Mouse (Mus musculus) adrenal gland, postnatal 14 days (tissue): ENCODE results near the gene Lrch3. TPM values are rescaled to one million over a fixed set of nuclear protein-coding genes. Genes with fewer than 3 reads are reported as not detected.
A peak's percentile ranks its signal among the peaks of the same experiment; 100 is the strongest.
"Not testable (repeated sequence)": the region's sequence is repeated elsewhere in the genome, so short reads cannot be mapped to it uniquely, and the experiment has no call there.

ENCODE experiments used
- DNase-seq: peaks from one replicate; pipeline ENCODE4 v3.0.0; 2021; ENCODE audit warnings: mixed read lengths
- total RNA-seq: library from RNA; stranded (reverse); gene quantifications from 2 replicates; pipeline ENCODE4 v1.2.3, GENCODE M21; 2021

Gene Lrch3
- total RNA-seq, 1 experiment from 2014 or later = 32.6 TPM

DNA sequence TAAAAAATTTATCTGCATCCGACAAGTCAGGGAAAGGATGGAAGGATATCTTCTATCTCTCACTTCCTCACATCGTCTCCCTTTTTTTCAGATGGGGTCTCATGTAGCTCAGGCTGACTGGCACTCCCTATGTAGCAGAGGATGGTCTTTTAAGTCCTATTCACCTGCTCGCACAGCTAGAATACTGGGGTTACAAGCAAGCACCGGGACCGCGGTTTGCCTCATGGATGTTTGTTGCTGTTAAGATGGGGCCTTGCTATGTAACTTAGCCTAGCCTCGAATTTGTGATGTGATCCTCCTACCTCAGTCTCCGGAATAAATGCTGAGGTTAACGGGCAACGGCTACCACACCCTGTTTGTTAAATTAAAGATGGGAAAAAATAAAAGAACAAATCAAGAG is 141.8 kb downstream of the Lrch3 start:
- DNase-seq = no peak

DNA sequence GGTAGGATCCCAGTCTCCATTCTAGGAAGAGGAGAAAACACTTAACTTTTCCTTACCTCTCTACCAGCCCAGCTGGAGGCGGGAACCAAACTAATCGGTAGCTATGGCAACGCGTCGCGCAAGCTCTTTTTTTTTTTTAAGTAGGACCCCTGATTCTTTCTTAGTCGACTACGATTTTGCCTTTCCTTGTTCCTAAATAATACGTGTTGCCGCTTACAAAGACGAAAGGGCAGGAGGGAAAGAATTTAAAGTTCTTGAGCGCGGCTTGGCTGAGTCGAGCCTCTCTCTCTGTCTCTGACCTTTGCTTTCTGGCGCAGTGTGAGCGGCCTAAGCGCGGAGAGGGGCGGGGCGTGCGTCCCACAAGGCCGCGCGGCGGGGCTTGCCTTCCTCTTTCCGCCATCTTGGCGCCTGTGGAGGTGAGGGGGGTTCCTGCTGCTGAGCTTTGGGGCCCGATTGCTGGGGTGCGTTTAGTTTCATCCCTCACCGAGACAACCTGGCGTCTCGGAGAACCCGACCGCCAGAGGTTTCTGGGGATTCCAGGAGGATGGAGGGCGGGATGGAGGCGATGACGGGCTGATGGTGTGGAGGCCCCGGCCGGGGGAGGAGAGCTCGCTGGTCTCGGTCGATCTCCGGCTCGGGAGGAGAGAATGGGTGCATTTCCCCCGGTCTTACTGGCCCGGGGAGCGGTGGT is 142.3 kb downstream of the Lrch3 start, which contains the start of the genes Iqcg and Rpl35a:
Gene Iqcg (minus strand): TSS at position 124 of the 691 bp plus-strand sequence.
Gene Rpl35a (plus strand): TSS at position 359 of the 691 bp plus-strand sequence.
- DNase-seq = peak; percentile 94

DNA sequence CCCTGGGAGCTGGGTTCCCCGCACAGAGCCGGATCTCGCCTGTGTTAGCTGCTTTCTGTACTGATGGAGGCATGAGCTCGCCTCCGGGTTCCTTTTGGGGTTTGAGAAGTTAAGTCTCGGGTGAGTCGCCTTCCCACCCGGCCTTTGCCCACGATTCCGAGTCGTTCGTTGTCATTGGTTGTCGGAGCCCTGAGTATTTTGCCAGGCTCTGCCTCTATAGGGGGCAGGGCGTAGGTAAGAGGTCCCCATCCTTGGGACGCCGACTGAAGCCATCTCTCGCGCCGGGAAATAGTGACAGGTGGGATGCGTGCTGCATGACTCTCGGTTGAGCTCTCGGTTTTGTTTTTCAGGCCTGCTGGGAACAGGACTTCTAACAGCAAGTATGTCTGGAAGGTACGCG is 142.9 kb downstream of the Lrch3 start:
- peak; percentile 61 for DNase-seq

DNA sequence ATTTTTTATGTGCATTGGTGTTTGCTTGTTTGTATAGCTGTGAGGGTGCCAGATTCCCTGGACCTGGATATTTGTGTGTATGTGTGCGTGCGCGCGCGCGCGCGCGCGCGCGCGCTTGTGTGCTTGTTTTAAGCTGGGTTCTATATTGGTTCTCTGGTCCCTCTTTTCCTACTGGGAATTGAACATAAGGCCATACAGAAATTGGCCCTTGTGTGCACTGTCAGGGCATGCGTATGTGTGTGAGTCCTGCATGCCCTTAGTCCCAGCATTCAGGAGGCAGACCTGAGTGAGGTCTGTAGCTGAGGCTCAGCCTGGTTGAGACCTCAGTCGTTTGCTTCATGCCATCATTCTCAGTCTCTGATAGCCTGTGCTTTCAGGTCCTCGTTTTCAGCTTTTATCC is 144.1 kb downstream of the Lrch3 start:
- no peak for DNase-seq

DNA sequence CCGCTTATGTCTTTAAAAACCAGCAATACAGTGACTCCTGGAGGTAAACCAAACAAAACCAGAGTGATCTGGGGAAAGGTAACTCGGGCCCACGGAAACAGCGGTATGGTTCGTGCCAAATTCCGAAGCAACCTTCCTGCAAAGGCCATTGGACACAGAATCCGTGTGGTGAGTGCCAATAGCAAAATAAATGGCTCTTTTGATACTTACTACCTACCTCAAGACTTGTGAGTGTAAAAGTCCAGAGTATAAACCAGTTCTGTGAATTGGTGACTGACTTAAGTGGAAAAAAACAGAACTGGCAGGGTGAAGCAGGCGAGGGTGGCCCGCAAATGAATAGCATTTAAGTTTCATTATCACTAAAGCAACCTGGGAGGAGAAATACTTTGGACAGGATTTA is 144.8 kb downstream of the Lrch3 start:
- not testable (repeated sequence) for DNase-seq

DNA sequence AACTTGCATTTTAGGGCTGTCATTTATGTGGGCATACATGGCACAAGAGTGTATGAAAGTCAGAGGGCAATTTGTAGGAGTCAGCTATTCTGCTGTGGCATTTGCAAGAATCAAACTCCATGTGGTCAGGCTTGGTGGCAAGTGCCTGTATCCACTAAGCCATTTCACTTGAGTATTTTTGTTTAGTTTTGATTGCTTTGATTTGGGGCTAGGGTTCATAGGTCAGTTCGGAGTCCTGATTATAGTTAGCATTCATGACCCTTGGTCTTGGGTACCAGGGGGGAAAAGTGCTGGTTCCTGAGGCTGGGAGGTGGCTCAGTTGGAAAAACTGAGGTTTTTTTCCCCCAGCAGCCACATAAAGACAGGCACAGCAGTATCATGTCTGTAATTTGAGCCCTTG is 145.6 kb downstream of the Lrch3 start:
- no peak for DNase-seq

DNA sequence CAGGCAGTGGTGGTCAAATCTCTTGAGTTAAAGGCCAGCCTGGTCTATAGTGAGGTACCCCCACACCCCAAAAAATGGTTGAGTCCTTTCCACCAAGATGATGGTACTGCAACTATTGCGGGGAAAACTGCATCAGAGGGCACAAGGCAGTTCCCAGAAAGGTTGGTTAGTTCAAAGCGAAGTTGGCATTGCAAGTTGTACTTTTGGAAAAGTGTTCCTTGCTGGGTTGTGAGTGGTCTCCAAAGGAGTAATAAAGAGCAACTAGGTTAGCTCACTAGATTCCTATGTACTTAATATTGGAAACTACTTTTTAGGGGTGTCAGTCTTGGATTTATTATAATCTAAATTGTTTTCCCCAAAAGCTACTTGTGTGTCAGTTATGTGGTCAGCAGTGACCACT is 147.0 kb downstream of the Lrch3 start:
- no peak for DNase-seq

DNA sequence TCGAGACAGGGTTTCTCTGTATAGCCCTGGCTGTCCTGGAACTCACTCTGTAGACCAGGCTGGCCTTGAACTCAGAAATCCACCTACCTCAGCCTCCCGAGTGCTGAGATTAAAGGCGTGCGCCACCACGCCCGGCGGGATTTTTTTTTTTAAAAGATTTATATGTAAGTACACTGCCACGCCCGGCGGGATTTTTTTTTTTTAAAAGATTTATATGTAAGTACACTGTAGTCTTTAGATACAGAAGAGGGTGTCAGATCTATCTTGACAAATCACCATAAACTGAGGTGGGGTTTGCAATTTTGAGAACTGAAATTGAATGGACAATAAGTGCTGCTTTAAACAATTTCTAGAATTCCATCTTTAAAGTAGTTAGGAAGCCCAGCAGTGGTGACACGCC is 147.5 kb downstream of the Lrch3 start:
- no peak for DNase-seq

DNA sequence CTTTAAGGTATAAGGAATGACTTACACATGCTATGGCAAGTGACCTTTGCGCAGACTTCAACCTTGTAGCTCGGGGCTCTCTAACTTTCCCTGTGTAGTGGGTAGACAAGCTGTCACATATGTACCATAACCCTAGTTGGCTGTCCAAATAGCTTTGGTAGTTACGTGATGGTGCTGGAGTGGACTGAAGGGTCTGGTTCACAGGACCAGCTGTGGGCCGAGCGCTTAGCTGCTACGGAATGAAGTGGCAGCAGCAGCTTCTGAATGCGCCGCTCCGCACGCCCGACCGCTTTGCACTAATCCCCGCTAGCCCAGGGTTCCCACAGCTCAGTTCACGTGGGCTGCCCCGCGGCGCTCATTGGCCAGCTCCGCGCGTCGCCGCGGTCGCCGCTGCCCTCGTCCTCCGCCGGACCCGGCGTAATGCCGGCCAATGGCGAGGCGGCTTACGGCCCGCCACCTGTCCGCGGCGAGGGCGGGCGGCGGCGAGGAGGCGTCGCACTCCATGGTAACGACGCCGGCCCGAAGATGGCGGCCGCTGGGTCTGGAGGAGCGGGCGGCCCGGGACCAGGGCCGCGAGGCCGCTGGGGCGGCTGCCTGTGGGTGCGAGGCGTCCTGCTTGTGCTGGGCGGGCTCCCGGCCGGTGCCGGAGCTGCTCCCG is 148.3 kb downstream of the Lrch3 start, which contains the start of gene Lmln:
Gene Lmln (plus strand): TSS at position 498 of the 658 bp plus-strand sequence.
- peak; percentile 96 for DNase-seq

DNA sequence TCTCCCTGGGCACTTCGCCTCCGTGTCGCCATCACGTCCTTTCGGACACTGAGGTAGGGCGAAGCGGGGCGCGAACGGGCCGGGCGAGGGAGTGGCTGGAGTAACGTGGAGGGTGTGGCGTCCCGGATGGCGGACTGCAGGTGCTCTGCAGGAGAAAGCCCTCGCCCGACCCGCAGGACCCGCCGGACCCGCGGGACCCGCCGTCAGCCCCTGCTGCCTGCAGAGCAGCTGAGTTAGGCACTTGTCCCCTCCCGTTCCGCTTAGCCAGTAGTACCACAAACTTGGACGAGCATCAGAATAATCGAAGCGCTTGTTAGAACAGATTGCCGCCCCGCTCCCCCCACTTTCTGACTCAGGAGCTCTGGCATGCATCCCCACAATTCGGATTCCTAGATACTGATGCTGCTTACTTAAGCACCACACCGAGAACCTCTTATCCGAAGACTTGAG is 148.8 kb downstream of the Lrch3 start:
- peak; percentile 78 for DNase-seq

DNA sequence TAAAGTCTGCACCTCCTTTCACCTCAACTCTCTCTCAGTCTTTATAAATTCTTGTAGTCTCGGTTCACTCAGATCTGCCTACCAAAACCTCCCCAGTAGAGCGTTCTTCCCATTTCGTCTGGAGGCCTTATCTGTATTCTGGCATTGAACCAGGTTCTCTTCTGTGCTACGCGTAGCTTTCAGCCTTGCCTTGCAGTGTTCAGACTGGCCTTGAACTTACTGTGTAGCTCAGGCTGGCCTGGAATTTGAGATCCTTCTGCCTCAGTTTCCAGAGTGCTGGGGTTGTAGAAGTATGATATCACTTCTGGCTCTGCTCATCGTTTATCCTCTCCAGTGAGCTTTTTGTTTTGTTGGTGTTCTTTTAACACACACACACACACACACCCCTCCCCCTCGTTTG is 149.4 kb downstream of the Lrch3 start:
- no peak for DNase-seq

DNA sequence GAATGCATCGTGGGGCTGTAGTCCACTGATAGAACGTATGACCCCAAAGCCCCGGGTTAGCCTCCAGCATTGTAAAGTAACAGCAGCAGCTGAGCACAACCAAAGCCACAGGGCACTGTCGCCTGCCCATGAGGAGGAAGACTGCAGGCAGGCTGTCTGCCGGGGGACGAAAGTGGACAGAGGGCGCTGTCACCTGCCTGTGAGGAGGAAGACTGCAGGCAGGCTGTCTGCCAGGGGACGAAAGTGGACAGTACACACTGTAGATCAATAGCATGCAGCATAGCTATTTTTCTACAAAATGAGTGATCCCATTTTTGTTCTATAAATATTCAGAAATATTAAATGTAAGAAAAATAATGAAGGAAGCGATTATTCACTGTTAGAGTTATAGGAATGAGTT is 150.7 kb downstream of the Lrch3 start:
- DNase-seq = no peak

Other genes with a start within 250 kb of the Lrch3 start
- not detected in 2 replicates for gene Muc4, start 178.2 kb upstream of the Lrch3 start, total RNA-seq
- 0.15 and 0.56 TPM in 2 replicates for gene Muc20, start 116.7 kb upstream of the Lrch3 start, total RNA-seq
- not detected in 2 replicates for gene Smbd1, start 103.6 kb upstream of the Lrch3 start, total RNA-seq
- 99.8 and 104 TPM in 2 replicates for gene Fyttd1, start 36.6 kb upstream of the Lrch3 start, total RNA-seq
- gene Rubcn, start 36.3 kb upstream of the Lrch3 start, total RNA-seq = 27.9 and 32.7 TPM in 2 replicates
- 1.1 and 2.3 TPM in 2 replicates for gene Iqcg, start 142.1 kb downstream of the Lrch3 start, total RNA-seq
- gene Rpl35a, start 142.4 kb downstream of the Lrch3 start, total RNA-seq = 526 and 608 TPM in 2 replicates
- 8.4 and 11.0 TPM in 2 replicates for gene Lmln, start 148.4 kb downstream of the Lrch3 start, total RNA-seq